Mouse (Mus musculus) embryonic facial prominence, embryonic 13.5 days (tissue): Measurements from ENCODE around the gene Slc48a1. TPM values are rescaled to one million over a fixed set of nuclear protein-coding genes. Genes with fewer than 3 reads are reported as not detected.

Experiments
- ATAC-seq: fragments of 200-750 bp; cut with Nextera tagmentation; 2 replicates; pipeline ENCODE4 v1.8.0; 2017; ENCODE audit warnings: low read depth; ENCODE audit not compliant: insufficient number of reproducible peaks, insufficient read depth, low FRiP score, low TSS enrichment
- H3K27ac ChIP-seq: fragments of 300-500 bp; sonication (generic); 2 replicates; pipeline ENCODE4 v1.5.1; 2015; ENCODE audit warnings: moderate library complexity, mild to moderate bottlenecking, inconsistent platforms
- H3K27me3 ChIP-seq: fragments of 300-500 bp; sonication (generic); 2 replicates; pipeline ENCODE4 v1.6.1; 2015; ENCODE audit warnings: mild to moderate bottlenecking, inconsistent platforms
- H3K36me3 ChIP-seq: fragments of 300-500 bp; sonication (generic); 2 replicates; pipeline ENCODE4 v1.6.1; 2015; ENCODE audit warnings: mild to moderate bottlenecking, inconsistent platforms
- H3K4me1 ChIP-seq: fragments of 300-500 bp; sonication (generic); 2 replicates; pipeline ENCODE4 v1.6.1; 2015; ENCODE audit warnings: inconsistent platforms
- H3K4me2 ChIP-seq: fragments of 300-500 bp; sonication (generic); 2 replicates; pipeline ENCODE4 v1.6.1; 2015; ENCODE audit warnings: moderate library complexity, mild to moderate bottlenecking, inconsistent platforms
- H3K4me3 ChIP-seq: fragments of 300-500 bp; sonication (generic); 2 replicates; pipeline ENCODE4 v1.5.1; 2015; ENCODE audit warnings: mild to moderate bottlenecking, inconsistent platforms
- H3K9ac ChIP-seq: fragments of 300-500 bp; sonication (generic); 2 replicates; pipeline ENCODE4 v1.6.1; 2015; ENCODE audit warnings: mild to moderate bottlenecking, inconsistent platforms
- H3K9me3 ChIP-seq: fragments of 300-500 bp; sonication (generic); 2 replicates; pipeline ENCODE4 v1.6.1; 2016; ENCODE audit warnings: inconsistent platforms
- WGBS: fragments of 180-500 bp; shearing (Covaris S2); methylation state at CpG from one replicate; pipeline ENCODE4 v1.1.7; 2015; ENCODE audit warnings: mixed read lengths; 5-methylcytosine and 5-hydroxymethylcytosine counted together
- polyA plus RNA-seq: library from polyadenylated mRNA; unstranded; fragments of >200 nt; fragmentation: Nextera tagmentation; extraction: Ambion mirVana; gene quantifications from 2 replicates; pipeline ENCODE4 v1.2.1, GENCODE M21; 2015

Slc48a1 gene
- polyA plus RNA-seq, 1 experiment from 2014 or later: 34.7 TPM

- WGBS: 92% methylated on average over 4 of the region's 4 CpGs
- H3K4me1 ChIP-seq: peaks cover 39% of the 10 kb centered on the region
- H3K27me3 ChIP-seq: no peaks in the 10 kb centered on the region
- ATAC-seq: no peak
- no peaks in the 10 kb centered on the region for H3K9me3 ChIP-seq
- H3K9ac ChIP-seq: no peak overlapping the region
- H3K4me3 ChIP-seq: no peak overlapping the region
- no peak overlapping the region for H3K27ac ChIP-seq
- H3K36me3 ChIP-seq: no peaks in the 10 kb centered on the region
- no peak overlapping the region for H3K4me2 ChIP-seq
Measured at GRCm38 (mm10) chr15:97838395-97838794, 60.1 kb downstream of the Slc48a1 start.

- Histone ChIP-seq H3K4me1 (peaks cover 39% of the 10 kb centered on the region), H3K27ac (no peak overlapping the region)
- 93% methylated on average over 2 of the region's 2 CpGs for WGBS
Measured at GRCm38 (mm10) chr15:97839012-97839411, 60.7 kb downstream of the Slc48a1 start.

GRCm38 (mm10) chr15:97839473-97839872, 61.2 kb downstream of the Slc48a1 start:
- no peaks in the 10 kb centered on the region for H3K27me3 ChIP-seq
- H3K27ac ChIP-seq: peak overlapping the region; percentile 77
- no peaks in the 10 kb centered on the region for H3K9me3 ChIP-seq
- H3K4me1 ChIP-seq: peaks cover 39% of the 10 kb centered on the region
- no peaks in the 10 kb centered on the region for H3K36me3 ChIP-seq
- ATAC-seq: no peak
- H3K4me3 ChIP-seq: no peak overlapping the region
- H3K4me2 ChIP-seq: no peak overlapping the region
- 67% methylated on average over 4 of the region's 4 CpGs for WGBS
- H3K9ac ChIP-seq: no peak overlapping the region

More at GRCm38 (mm10) chr15:97839012-97839411, 60.7 kb downstream of the Slc48a1 start:
- Histone ChIP-seq H3K4me2 (no peak overlapping the region), H3K27me3 (no peaks in the 10 kb centered on the region), H3K9me3 (no peaks in the 10 kb centered on the region), H3K36me3 (no peaks in the 10 kb centered on the region), H3K9ac (no peak overlapping the region), H3K4me3 (no peak overlapping the region)
- no peak for ATAC-seq

GRCm38 (mm10) chr15:97839991-97840455, 61.7 kb downstream of the Slc48a1 start:
- peak overlapping the region; percentile 77 for H3K27ac ChIP-seq
- H3K4me2 ChIP-seq: no peak overlapping the region
- H3K4me3 ChIP-seq: no peak overlapping the region
- H3K36me3 ChIP-seq: no peaks in the 10 kb centered on the region
- no peak overlapping the region; the same call in 1 of the 2 replicates for H3K9ac ChIP-seq
- H3K9me3 ChIP-seq: no peaks in the 10 kb centered on the region
- ATAC-seq: peak; percentile 74
- no peaks in the 10 kb centered on the region for H3K27me3 ChIP-seq
- 18% methylated on average over 3 of the region's 3 CpGs for WGBS
- H3K4me1 ChIP-seq: peaks cover 39% of the 10 kb centered on the region

- no peak overlapping the region for H3K27ac ChIP-seq
- no peak for ATAC-seq
- no peak overlapping the region for H3K4me2 ChIP-seq
- WGBS: 95% methylated on average over 1 of the region's 1 CpGs
- peaks cover 39% of the 10 kb centered on the region for H3K4me1 ChIP-seq
- no peaks in the 10 kb centered on the region for H3K27me3 ChIP-seq
- no peak overlapping the region for H3K9ac ChIP-seq
- no peaks in the 10 kb centered on the region for H3K36me3 ChIP-seq
- no peak overlapping the region for H3K4me3 ChIP-seq
- no peaks in the 10 kb centered on the region for H3K9me3 ChIP-seq
Measured at GRCm38 (mm10) chr15:97840781-97841180, 62.5 kb downstream of the Slc48a1 start.

GRCm38 (mm10) chr15:97841383-97841782, 63.1 kb downstream of the Slc48a1 start:
- no peaks in the 10 kb centered on the region for H3K9me3 ChIP-seq
- ATAC-seq: no peak
- H3K4me2 ChIP-seq: no peak overlapping the region
- WGBS: 95% methylated on average over 6 of the region's 6 CpGs
- no peaks in the 10 kb centered on the region for H3K27me3 ChIP-seq
- H3K4me3 ChIP-seq: no peak overlapping the region
- H3K27ac ChIP-seq: no peak overlapping the region
- H3K36me3 ChIP-seq: no peaks in the 10 kb centered on the region
- no peak overlapping the region for H3K9ac ChIP-seq
- peaks cover 35% of the 10 kb centered on the region for H3K4me1 ChIP-seq

- no peak overlapping the region for H3K27ac ChIP-seq
- no peak overlapping the region for H3K9ac ChIP-seq
- 83% methylated on average over 6 of the region's 6 CpGs for WGBS
- no peak overlapping the region for H3K4me2 ChIP-seq
- no peaks in the 10 kb centered on the region for H3K27me3 ChIP-seq
- no peaks in the 10 kb centered on the region for H3K9me3 ChIP-seq
- peaks cover 28% of the 10 kb centered on the region for H3K4me1 ChIP-seq
- ATAC-seq: no peak
- H3K36me3 ChIP-seq: no peaks in the 10 kb centered on the region
- no peak overlapping the region for H3K4me3 ChIP-seq
Measured at GRCm38 (mm10) chr15:97842058-97842457, 63.7 kb downstream of the Slc48a1 start.

Other genes starting within 250 kb of the Slc48a1 start
- gene Rpap3, start 72.7 kb upstream of the Slc48a1 start, polyA plus RNA-seq: 28.6 and 28.7 TPM in 2 replicates
- gene Endou, start 47.2 kb upstream of the Slc48a1 start, polyA plus RNA-seq: 1.7 and 2.8 TPM in 2 replicates
- gene Rapgef3, start 10.5 kb upstream of the Slc48a1 start, polyA plus RNA-seq: 7.1 and 9.3 TPM in 2 replicates
- 32.4 and 37.1 TPM in 2 replicates for gene Hdac7, start 66.0 kb downstream of the Slc48a1 start, polyA plus RNA-seq
- gene Vdr, start 132.1 kb downstream of the Slc48a1 start, polyA plus RNA-seq: 2.3 and 2.8 TPM in 2 replicates
- 37.8 and 38.7 TPM in 2 replicates for gene Tmem106c, start 185.7 kb downstream of the Slc48a1 start, polyA plus RNA-seq
- gene Col2a1, start 226.2 kb downstream of the Slc48a1 start, polyA plus RNA-seq: 306 and 385 TPM in 2 replicates